Mouse (Mus musculus) brain, adult 2 months (tissue): ENCODE data around the gene Akap9.
"Not testable (repeated sequence)": the region's sequence is repeated elsewhere in the genome, so short reads cannot be mapped to it uniquely, and the experiment has no call there.

Source experiments
- DNase-seq: peaks from one replicate; pipeline ENCODE4 v3.0.0; 2011; ENCODE audit warnings: low read depth, low spot score

Akap9 gene

GRCm38 (mm10) chr5:3969114-3969513, 41.3 kb downstream of the Akap9 start:
- no peak for DNase-seq

GRCm38 (mm10) chr5:3970936-3971335, 43.1 kb downstream of the Akap9 start:
- DNase-seq = no peak

GRCm38 (mm10) chr5:3973764-3974163, 45.9 kb downstream of the Akap9 start:
- no peak for DNase-seq

- DNase-seq = no peak
These were observed 47.0 kb downstream of the Akap9 start for GRCm38 (mm10) chr5:3974896-3975295.

- no peak for DNase-seq
These were observed 48.3 kb downstream of the Akap9 start for GRCm38 (mm10) chr5:3976111-3976510.

GRCm38 (mm10) chr5:3977904-3978303, 50.0 kb downstream of the Akap9 start:
- DNase-seq = no peak

- DNase-seq = no peak
These were observed 61.8 kb downstream of the Akap9 start for GRCm38 (mm10) chr5:3989608-3990007.

- no peak for DNase-seq
These were observed 62.6 kb downstream of the Akap9 start for GRCm38 (mm10) chr5:3990499-3990898.

- DNase-seq = no peak
These were observed 76.9 kb downstream of the Akap9 start for GRCm38 (mm10) chr5:4004531-4005469.

- peak; percentile 70 for DNase-seq
These were observed 78.8 kb downstream of the Akap9 start for GRCm38 (mm10) chr5:4006606-4007005.

GRCm38 (mm10) chr5:4008266-4008665, 80.4 kb downstream of the Akap9 start:
- DNase-seq = no peak

- DNase-seq = peak; percentile 21
These were observed 81.7 kb downstream of the Akap9 start for GRCm38 (mm10) chr5:4009540-4009939.

- DNase-seq = not testable (repeated sequence)
These were observed 89.8 kb downstream of the Akap9 start for GRCm38 (mm10) chr5:4017646-4018045.

GRCm38 (mm10) chr5:4019377-4019776, 91.5 kb downstream of the Akap9 start:
- no peak for DNase-seq

GRCm38 (mm10) chr5:4020018-4020417, 92.2 kb downstream of the Akap9 start:
- no peak for DNase-seq

GRCm38 (mm10) chr5:4023186-4023585, 95.3 kb downstream of the Akap9 start:
- DNase-seq = peak; percentile 52

GRCm38 (mm10) chr5:4023742-4024681, 96.2 kb downstream of the Akap9 start:
- peak; percentile 77 for DNase-seq

- DNase-seq = no peak
These were observed 96.9 kb downstream of the Akap9 start for GRCm38 (mm10) chr5:4024727-4025126.

- DNase-seq = not testable (repeated sequence)
These were observed 98.5 kb downstream of the Akap9 start for GRCm38 (mm10) chr5:4026336-4026735.

GRCm38 (mm10) chr5:4028486-4029173, 100.8 kb downstream of the Akap9 start:
- DNase-seq = no peak

GRCm38 (mm10) chr5:4031846-4032245, 104.0 kb downstream of the Akap9 start:
- DNase-seq = no peak

GRCm38 (mm10) chr5:4036686-4037085, 108.8 kb downstream of the Akap9 start:
- no peak for DNase-seq
